Mouse (Mus musculus) adrenal gland, postnatal 36 days (tissue): Measurements from ENCODE around the gene Adcy5. TPM values are rescaled to one million over a fixed set of nuclear protein-coding genes. Genes with fewer than 3 reads are reported as not detected.

Source experiments
- DNase-seq, 2 experiments: peaks; one replicate each; pipeline ENCODE4 v3.0.0; 2021; ENCODE audit warnings: mixed read lengths in 1 of 2
- total RNA-seq, 2 experiments: library from RNA; stranded (reverse); gene quantifications; 2 replicates each; pipeline ENCODE4 v1.2.3; 2021

The Adcy5 gene
- total RNA-seq, 2 experiments from 2014 or later = 7.8 to 13.9 TPM

GRCm38 (mm10) chr16:35156306-35156695, 1.6 kb downstream of the Adcy5 start:
- peak; percentile 64 to 81 for DNase-seq

GRCm38 (mm10) chr16:35156832-35157231, 2.2 kb downstream of the Adcy5 start:
- no peak for DNase-seq

GRCm38 (mm10) chr16:35159532-35159931, 4.9 kb downstream of the Adcy5 start:
- no peak for DNase-seq

GRCm38 (mm10) chr16:35159991-35160390, 5.3 kb downstream of the Adcy5 start:
- no peak for DNase-seq

- DNase-seq = no peak
These were observed 9.9 kb downstream of the Adcy5 start for GRCm38 (mm10) chr16:35164361-35165224.

GRCm38 (mm10) chr16:35165361-35165760, 10.7 kb downstream of the Adcy5 start:
- no peak for DNase-seq

GRCm38 (mm10) chr16:35165788-35166187, 11.1 kb downstream of the Adcy5 start:
- peak; percentile 30 to 47 for DNase-seq

GRCm38 (mm10) chr16:35169431-35169830, 14.8 kb downstream of the Adcy5 start:
- DNase-seq = peak; percentile 28 to 44

GRCm38 (mm10) chr16:35172195-35172594, 17.5 kb downstream of the Adcy5 start:
- no peak for DNase-seq

GRCm38 (mm10) chr16:35178516-35178915, 23.8 kb downstream of the Adcy5 start:
- peak; percentile 27 to 28 for DNase-seq

- DNase-seq = peak; percentile 87 to 88
These were observed 24.4 kb downstream of the Adcy5 start for GRCm38 (mm10) chr16:35179082-35179481.

- peak; percentile 27 to 71 for DNase-seq
These were observed 28.5 kb downstream of the Adcy5 start for GRCm38 (mm10) chr16:35183161-35183560.

GRCm38 (mm10) chr16:35188111-35188510, 33.4 kb downstream of the Adcy5 start:
- DNase-seq = no peak

GRCm38 (mm10) chr16:35189420-35190141, 34.9 kb downstream of the Adcy5 start:
- DNase-seq = no peak

GRCm38 (mm10) chr16:35190777-35191176, 36.1 kb downstream of the Adcy5 start:
- no peak for DNase-seq

GRCm38 (mm10) chr16:35191271-35191670, 36.6 kb downstream of the Adcy5 start:
- no peak for DNase-seq

- DNase-seq = no peak
These were observed 37.8 kb downstream of the Adcy5 start for GRCm38 (mm10) chr16:35192471-35192870.

GRCm38 (mm10) chr16:35193357-35193756, 38.7 kb downstream of the Adcy5 start:
- no peak for DNase-seq

GRCm38 (mm10) chr16:35199721-35200431, 45.2 kb downstream of the Adcy5 start:
- no peak for DNase-seq

- peak; percentile 41 to 42 for DNase-seq
These were observed 45.9 kb downstream of the Adcy5 start for GRCm38 (mm10) chr16:35200432-35201142.

GRCm38 (mm10) chr16:35201281-35201680, 46.6 kb downstream of the Adcy5 start:
- no peak for DNase-seq

- no peak for DNase-seq
These were observed 48.8 kb downstream of the Adcy5 start for GRCm38 (mm10) chr16:35203511-35203910.
